Mouse (Mus musculus) heart, adult 18-20 months (tissue): ENCODE data around the gene Flt3. TPM values are rescaled to one million over a fixed set of nuclear protein-coding genes. Genes with fewer than 3 reads are reported as not detected.

Experiments used
- DNase-seq, 2 experiments: peaks; one replicate each; pipeline ENCODE4 v3.0.0; 2021 to 2022; ENCODE audit warnings: mixed read lengths in 1 of 2
- total RNA-seq, 2 experiments: library from RNA; stranded (reverse); gene quantifications; 2 replicates each; pipeline ENCODE4 v1.2.3; 2021

Flt3 gene
- total RNA-seq, 2 experiments from 2014 or later = 0.10 to 0.62 TPM

DNA sequence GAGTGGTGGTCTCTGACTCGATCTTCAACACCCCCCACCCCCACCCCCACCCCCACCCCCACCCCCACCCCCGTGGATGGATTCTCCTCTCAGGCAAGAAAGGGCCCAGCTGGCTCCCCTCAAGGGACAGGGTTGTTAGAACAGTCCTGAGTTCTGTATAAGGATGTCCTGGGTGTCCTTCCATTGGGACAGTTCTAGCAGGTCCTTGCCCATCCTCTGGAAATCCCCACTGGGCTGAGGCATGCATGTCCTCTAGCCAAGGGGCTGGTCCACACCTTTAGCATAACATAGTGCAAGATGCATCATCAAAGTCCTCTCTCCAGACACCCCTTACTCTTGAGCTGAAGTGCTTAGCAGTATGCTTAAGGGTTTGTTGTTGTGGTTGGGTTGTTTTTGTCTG lies 90.5 kb downstream of the Flt3 start:
- DNase-seq = no peak

DNA sequence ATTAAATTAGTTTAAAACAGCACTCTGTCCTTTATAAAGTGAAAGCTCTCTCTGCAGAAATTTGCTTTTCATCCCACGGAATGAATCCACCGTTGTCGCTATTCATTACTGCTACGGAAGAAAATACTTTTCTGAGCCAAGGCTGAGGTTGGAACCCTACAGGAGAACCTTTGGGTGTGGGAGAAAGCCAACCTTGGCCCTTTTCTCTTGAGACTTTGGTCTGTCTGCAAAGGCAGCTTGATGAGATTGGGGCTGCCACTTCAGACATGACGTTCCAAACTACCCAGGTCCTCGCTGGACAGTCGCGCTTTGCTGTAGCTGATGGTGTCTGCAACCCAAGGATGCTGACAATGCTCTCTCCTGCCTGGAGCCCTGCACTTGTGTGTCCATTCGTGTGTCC lies 91.8 kb downstream of the Flt3 start:
- DNase-seq = no peak

DNA sequence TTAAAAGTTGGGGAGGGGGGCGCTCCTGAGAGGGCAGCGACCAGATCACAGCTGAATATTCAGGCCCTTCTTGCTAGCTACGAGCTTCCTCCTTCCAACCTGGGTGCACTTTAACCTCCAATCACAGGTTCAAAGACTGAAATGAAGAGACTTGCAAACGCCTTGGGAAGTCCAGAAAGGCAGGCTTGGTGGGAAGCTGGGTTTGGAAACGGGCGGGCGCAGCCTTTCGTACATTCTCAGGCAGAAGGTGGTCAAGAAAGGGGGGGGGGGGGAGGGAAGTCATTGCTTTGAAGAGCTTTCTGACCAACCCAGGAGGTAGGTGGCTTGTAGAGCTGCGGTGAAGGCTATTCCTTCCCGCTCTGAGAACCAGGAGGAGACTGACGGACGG lies 92.9 kb downstream of the Flt3 start:
- DNase-seq = no peak

DNA sequence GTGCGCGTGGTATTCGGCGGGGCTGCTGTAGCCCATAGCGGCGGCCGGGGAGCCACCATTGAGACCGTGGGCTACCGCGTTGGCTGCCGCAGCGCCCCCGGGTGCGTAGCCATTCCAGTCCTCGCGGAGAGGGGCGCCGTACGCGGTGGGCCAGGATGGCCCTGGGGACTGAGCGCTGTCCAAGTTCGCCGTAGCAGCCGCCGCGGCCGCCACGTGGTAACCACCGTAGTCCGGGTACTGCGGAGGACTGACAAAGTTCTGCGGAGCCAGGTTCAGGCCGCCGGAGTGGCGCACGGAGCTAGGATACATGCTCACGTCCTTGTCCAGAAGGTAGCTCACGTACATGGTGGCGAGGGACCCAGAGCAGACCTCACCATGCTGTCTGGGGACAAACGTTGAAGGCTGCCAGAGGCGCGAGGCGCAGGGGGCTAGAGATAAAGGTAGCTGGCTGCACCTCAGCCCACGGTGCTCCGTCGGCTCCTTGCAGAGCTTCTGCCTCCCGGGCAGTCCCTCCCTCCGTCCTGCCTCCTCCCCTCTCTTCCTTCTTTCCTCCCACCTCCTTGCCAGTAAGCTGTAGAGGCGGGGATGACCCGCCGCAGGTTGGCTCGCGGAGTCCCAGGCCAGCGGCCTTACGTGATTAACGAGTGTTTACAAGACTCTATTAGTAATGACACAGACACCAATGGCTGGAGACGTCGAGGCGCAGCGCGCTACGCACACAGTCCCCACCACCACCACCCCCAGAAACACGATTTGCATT lies 93.5 kb downstream of the Flt3 start, which contains the start of gene Cdx2:
Gene Cdx2, minus strand, starts transcription at position 633 of the 760 bp plus-strand sequence.
- DNase-seq = no peak

- DNase-seq = no peak
Observed at GRCm38 (mm10) chr5:147305856-147306637, 94.2 kb downstream of the Flt3 start.

GRCm38 (mm10) chr5:147305166-147305565 lies 95.1 kb downstream of the Flt3 start:
- no peak for DNase-seq

GRCm38 (mm10) chr5:147304276-147305155 lies 95.8 kb downstream of the Flt3 start:
- DNase-seq = no peak

GRCm38 (mm10) chr5:147302746-147303400 lies 97.4 kb downstream of the Flt3 start:
- DNase-seq = no peak

- no peak for DNase-seq
Observed at GRCm38 (mm10) chr5:147302141-147302540, 98.1 kb downstream of the Flt3 start.

GRCm38 (mm10) chr5:147301781-147302070 lies 98.6 kb downstream of the Flt3 start:
- no peak for DNase-seq

- DNase-seq = no peak
Observed at GRCm38 (mm10) chr5:147300917-147301780, 99.1 kb downstream of the Flt3 start.

GRCm38 (mm10) chr5:147300001-147300363 lies 100.3 kb downstream of the Flt3 start:
- no peak for DNase-seq

DNA sequence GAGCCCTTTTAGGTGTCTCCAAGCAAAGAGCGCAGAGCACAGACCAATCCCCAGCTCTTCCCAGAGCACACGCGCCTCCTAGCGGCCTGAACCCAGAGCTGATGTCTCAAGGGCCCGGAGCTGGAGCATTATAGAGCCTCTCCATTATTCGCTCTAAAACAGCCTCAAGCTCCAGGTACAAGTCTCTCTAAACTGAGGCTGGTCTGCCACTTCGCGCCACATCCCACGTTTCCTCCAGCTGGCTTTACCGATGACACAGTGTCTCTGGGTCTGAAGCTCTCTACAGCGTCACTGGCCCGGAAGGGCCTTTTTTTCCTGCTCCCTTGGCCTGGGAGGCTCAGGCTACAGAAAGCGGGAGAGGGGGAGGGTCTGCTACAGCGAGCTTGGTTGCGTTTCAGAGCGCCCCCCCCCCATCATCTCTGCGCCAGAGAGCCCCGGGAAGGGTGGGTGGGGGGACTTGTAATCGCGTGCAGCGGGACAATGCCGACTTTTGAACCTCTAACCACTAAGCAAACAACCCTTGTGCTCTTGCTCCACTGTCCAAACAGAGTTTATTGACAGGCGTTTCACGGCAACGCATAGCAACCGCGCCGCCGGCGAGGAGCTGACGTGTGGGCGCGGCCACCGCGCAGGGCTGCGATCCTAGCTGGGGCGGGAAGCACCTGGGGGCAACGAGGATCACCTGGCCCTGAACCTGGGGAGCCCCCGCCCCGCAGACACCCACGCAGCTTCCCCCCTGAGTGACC lies 100.9 kb downstream of the Flt3 start:
- DNase-seq = peak in 1 of 2 experiments; percentile 41

DNA sequence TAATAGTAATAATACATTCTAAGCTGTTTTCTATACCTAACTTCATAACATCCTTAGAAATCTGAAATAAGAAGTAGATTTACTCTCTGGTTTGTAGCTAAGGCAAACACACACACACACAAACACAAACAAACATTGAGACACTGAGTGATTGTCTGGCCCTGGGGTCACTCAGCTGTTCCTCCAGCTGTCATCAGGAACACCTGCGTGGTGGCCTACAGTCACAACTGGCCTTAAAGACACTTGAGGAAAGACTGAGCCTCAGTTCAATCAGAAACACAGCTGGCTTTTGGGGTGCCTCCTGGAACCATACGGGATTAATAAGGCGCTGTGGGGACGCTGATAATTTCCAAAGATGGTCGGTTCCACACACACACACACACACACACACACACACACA lies 103.0 kb downstream of the Flt3 start:
- no peak for DNase-seq

DNA sequence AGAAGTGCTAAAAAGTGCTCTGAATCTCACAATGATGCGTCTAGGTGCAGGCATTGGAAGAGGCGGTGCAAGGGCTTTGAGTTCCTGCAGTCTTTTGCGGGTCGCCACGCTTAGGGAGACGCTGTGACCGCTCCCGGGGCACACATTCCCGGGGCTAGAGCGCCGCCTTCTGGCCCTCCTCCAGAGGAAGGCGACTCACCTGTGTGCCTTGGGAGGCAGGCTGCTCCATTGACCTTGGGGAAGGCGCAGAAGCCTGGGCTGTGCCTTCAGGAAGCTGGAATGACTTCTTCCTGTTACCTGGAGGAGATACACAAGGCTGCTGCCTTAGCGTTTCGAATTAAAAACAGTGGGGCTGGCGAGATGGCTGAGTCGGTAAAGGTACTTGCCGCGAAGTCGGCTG lies 106.2 kb downstream of the Flt3 start:
- DNase-seq = no peak

- peak; percentile 20 to 61 for DNase-seq
Observed at GRCm38 (mm10) chr5:147293127-147293910, 107.0 kb downstream of the Flt3 start.

- no peak for DNase-seq
Observed at GRCm38 (mm10) chr5:147292506-147293120, 107.7 kb downstream of the Flt3 start.

DNA sequence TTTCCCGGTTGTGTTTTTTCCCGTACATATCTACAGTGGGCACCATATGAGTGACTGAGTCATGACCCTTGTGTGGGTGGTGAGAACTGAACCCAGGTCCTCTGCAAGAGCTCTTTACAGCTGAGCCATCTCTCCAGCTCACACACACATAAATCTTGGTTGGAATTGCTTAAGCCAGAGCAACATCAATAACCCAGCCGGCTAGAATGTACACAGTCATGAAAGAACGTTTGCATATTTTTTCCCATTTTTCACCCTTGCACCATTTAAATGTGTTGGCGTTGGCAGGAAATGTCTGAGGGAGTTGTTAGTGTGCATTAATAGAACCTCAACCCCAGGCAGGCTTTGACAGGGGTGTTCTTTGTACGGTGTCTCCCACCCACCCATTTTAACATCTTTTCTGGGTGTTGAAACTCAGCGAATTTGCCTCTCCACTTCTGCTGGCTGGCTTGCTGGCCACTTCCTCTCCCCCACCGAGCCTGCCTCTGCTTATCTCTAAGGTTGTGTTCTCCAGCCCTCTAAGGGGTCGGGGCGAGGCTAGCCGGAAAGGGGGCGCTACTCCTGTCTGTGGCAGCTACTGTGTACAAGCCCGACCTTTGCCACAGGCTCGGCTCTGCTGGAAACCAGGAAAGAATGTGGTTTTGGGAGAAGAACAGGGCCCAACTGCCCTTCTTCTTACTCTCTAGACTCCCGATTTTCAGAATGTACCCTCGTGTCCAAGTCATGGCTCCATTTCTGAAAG lies 108.4 kb downstream of the Flt3 start:
- no peak for DNase-seq
